Mouse (Mus musculus) liver, postnatal 0 days (tissue): ENCODE measurements around the gene Slc4a1ap.

Experiments used
- CTCF ChIP-seq: sonication (generic); IDR thresholded peaks from 2 replicates; pipeline ENCODE4 v1.5.1; 2016; ENCODE audit warnings: antibody characterized with exemption, low read depth
- EP300 ChIP-seq: IDR thresholded peaks from 2 replicates; pipeline ENCODE4 v1.6.1; 2016; ENCODE audit warnings: antibody characterized with exemption, low read depth, mild to moderate bottlenecking

DNA sequence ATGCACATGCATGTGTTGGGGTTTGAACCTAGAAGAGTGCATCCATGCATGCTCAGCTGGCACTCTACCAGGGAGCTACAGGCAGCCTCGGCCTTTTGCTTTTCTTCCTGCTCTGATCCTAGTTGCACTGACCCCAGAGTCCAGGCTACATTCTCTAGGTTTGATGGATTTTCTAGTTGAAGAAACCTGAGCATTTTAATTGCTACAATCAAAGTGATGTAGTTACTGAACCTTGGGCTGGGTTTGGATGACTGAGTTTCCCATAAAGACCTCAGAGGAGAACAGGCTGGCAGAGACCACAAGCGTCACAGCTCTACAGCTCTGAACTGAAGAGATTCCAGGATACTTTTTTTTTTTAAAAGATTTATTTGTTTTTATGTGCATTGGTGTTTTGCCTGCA lies 56.5 kb downstream of the Slc4a1ap start:
- TF ChIP-seq CTCF (no peak), EP300 (no peak)
